ENCODE assay signal across 7 mouse cellular contexts in the genomic region with DNA sequence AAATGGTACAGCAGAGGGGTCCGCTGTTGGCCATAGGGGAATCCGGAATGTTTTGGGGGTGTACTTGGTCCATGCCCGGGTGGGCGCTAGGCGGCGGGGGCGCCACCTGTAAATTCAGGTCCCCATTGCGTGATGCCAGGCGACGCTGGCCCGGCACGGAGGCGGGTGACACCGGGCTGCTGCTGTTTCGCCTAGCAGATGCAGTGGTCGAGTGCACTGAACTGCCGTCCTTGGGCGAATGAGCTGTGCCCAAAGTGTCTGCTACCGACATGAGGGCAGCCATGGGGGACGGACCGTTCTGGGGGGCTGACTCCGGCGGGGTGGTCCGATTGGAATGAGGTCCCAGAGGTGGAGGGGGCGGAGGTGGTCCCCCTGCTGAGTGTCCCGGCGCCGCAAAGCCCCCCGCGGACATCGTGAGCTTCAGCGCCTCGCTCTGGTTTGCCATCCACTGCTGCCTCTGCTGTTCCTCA. TPM values are rescaled to one million over a fixed set of nuclear protein-coding genes. Genes with fewer than 3 reads are reported as not detected.
DNase-seq lines count a peak whose midpoint lies in the region; ATAC-seq and TF ChIP-seq lines count a peak whose summit lies in the region.

No protein-coding gene starts in this region.

- H3K9me3 ChIP-seq in neural tube, embryonic 11.5 days (ENCODE audit: control insufficient read depth, low read length), result no peaks in the 10 kb centered on the region
- H3K9me3 ChIP-seq in embryonic facial prominence, embryonic 14.5 days (ENCODE audit: control insufficient read depth, low read length), result no peaks in the 10 kb centered on the region
- H3K9me3 ChIP-seq in intestine, postnatal 0 days (ENCODE audit: control insufficient read depth), result no peaks in the 10 kb centered on the region
- no peaks in the 10 kb centered on the region for H3K9me3 ChIP-seq in midbrain, embryonic 15.5 days

- no peak for TF ChIP-seq CTCF in intestine, postnatal 0 days (IDR thresholded peaks at IDR 0.05; ENCODE audit: low read depth)

- no peak for DNase-seq in neural tube, embryonic 11.5 days (ENCODE audit: low spot score)
- DNase-seq in neural tube, embryonic 10.5 days (ENCODE audit: extremely low spot score, low spot score), result no peak
- no peak for DNase-seq in embryonic facial prominence, embryonic 14.5 days (ENCODE audit: low spot score)
- DNase-seq in embryo, embryonic 10.5 days (ENCODE audit: low spot score), result no peak

- H3K27me3 ChIP-seq in neural tube, embryonic 11.5 days (ENCODE audit: control insufficient read depth, insufficient read depth, low read length), result peaks cover 11% of the 10 kb centered on the region; the same call in 1 of the 2 replicates
- H3K27me3 ChIP-seq in embryonic facial prominence, embryonic 14.5 days (replicated peaks; ENCODE audit: control insufficient read depth, insufficient read depth, low read length), result 0 out of 2 replicates have a peak, but pooled peaks cover 3% of the 10 kb centered on the region
- peaks cover 11% of the 10 kb centered on the region for H3K27me3 ChIP-seq in intestine, postnatal 0 days (replicated peaks; ENCODE audit: control insufficient read depth, insufficient read depth, low read length)
- no peaks in the 10 kb centered on the region for H3K27me3 ChIP-seq in midbrain, embryonic 15.5 days (replicated peaks)

- H3K4me1 ChIP-seq in neural tube, embryonic 11.5 days (ENCODE audit: control insufficient read depth, insufficient read depth, low read length), result peaks cover 14% of the 10 kb centered on the region; the same call in 1 of the 2 replicates
- H3K4me1 ChIP-seq in embryonic facial prominence, embryonic 14.5 days (ENCODE audit: control insufficient read depth, insufficient read depth, low read length), result peaks cover 23% of the 10 kb centered on the region
- peaks cover 7% of the 10 kb centered on the region; the same call in 1 of the 2 replicates for H3K4me1 ChIP-seq in intestine, postnatal 0 days (replicated peaks; ENCODE audit: control insufficient read depth, insufficient read depth, low read length)
- peaks cover 46% of the 10 kb centered on the region for H3K4me1 ChIP-seq in midbrain, embryonic 15.5 days

- H3K4me2 ChIP-seq in neural tube, embryonic 11.5 days (ENCODE audit: low read depth), result peak overlapping the region; percentile 98
- H3K4me2 ChIP-seq in embryonic facial prominence, embryonic 14.5 days (ENCODE audit: low read depth, low read length), result peak overlapping the region; percentile 98
- peak overlapping the region; percentile 98 for H3K4me2 ChIP-seq in intestine, postnatal 0 days (replicated peaks; ENCODE audit: low read depth)
- peak overlapping the region; percentile 83 for H3K4me2 ChIP-seq in midbrain, embryonic 15.5 days

- no peak for ATAC-seq in neural tube, embryonic 11.5 days (ENCODE audit: insufficient read depth, low FRiP score, low TSS enrichment)
- ATAC-seq in embryonic facial prominence, embryonic 14.5 days (ENCODE audit: low read depth), result no peak
- no peak for ATAC-seq in intestine, postnatal 0 days
- ATAC-seq in midbrain, embryonic 15.5 days (replicated peaks), result no peak
- ATAC-seq in erythroid progenitor cell, adult 5-6 weeks (replicated peaks; ENCODE audit: low FRiP score, poor library complexity, severe bottlenecking), result no peak; the same call in 1 of the 2 replicates

- 6% methylated on average over 33 of the region's 33 CpGs for WGBS in neural tube, embryonic 11.5 days
- WGBS in embryonic facial prominence, embryonic 14.5 days, result 7% methylated on average over 21 of the region's 33 CpGs
- 29% methylated on average over 33 of the region's 33 CpGs for WGBS in intestine, postnatal 0 days
- WGBS in midbrain, embryonic 15.5 days, result 1% methylated on average over 33 of the region's 33 CpGs

- H3K27ac ChIP-seq in neural tube, embryonic 11.5 days (ENCODE audit: low read depth, low read length), result no peak overlapping the region
- peak overlapping the region; percentile 100 for H3K27ac ChIP-seq in embryonic facial prominence, embryonic 14.5 days (replicated peaks; ENCODE audit: low read depth, low read length)
- H3K27ac ChIP-seq in intestine, postnatal 0 days (ENCODE audit: low read depth, low read length), result no peak overlapping the region
- H3K27ac ChIP-seq in midbrain, embryonic 15.5 days, result peak overlapping the region; percentile 100

- H3K4me3 ChIP-seq in neural tube, embryonic 11.5 days (ENCODE audit: low read depth, low read length), result peak overlapping the region; percentile 77
- H3K4me3 ChIP-seq in embryonic facial prominence, embryonic 14.5 days (ENCODE audit: low read depth, low read length), result peak overlapping the region; percentile 73
- H3K4me3 ChIP-seq in intestine, postnatal 0 days (ENCODE audit: low read depth, low read length), result peak overlapping the region; percentile 80
- H3K4me3 ChIP-seq in midbrain, embryonic 15.5 days, result peak overlapping the region; percentile 85

- peak overlapping the region; percentile 90 for H3K9ac ChIP-seq in neural tube, embryonic 11.5 days (ENCODE audit: low read length)
- H3K9ac ChIP-seq in embryonic facial prominence, embryonic 14.5 days (ENCODE audit: low read depth, low read length), result peak overlapping the region; percentile 92
- H3K9ac ChIP-seq in intestine, postnatal 0 days (ENCODE audit: low read depth, low read length), result peak overlapping the region; percentile 82
- peak overlapping the region; percentile 92 for H3K9ac ChIP-seq in midbrain, embryonic 15.5 days

- H3K36me3 ChIP-seq in neural tube, embryonic 11.5 days (ENCODE audit: control insufficient read depth, insufficient read depth, low read length), result no peaks in the 10 kb centered on the region
- H3K36me3 ChIP-seq in embryonic facial prominence, embryonic 14.5 days (ENCODE audit: control insufficient read depth, insufficient read depth, low read length), result peaks cover 11% of the 10 kb centered on the region
- no peaks in the 10 kb centered on the region for H3K36me3 ChIP-seq in intestine, postnatal 0 days (ENCODE audit: control insufficient read depth, insufficient read depth)
- no peaks in the 10 kb centered on the region for H3K36me3 ChIP-seq in midbrain, embryonic 15.5 days (replicated peaks)

RNA-seq across cellular contexts. Expression of a gene that starts 2.8 kb away (rescaled TPM):
- 19.4 and 20.6 TPM in 2 replicates for polyA plus RNA-seq in neural tube, embryonic 11.5 days (2014; fragmentation: Nextera tagmentation; extraction: Ambion mirVana)
- polyA plus RNA-seq in embryonic facial prominence, embryonic 14.5 days (2014; fragmentation: Nextera tagmentation; extraction: Ambion mirVana), result 33.5 and 33.8 TPM in 2 replicates
- 10.0 and 10.7 TPM in 2 replicates for polyA plus RNA-seq in intestine, postnatal 0 days (2015; fragmentation: Nextera tagmentation; extraction: Ambion mirVana)
- 94.3 and 98.5 TPM in 2 replicates for polyA plus RNA-seq in midbrain, embryonic 15.5 days (2015; fragmentation: Nextera tagmentation; extraction: Ambion mirVana)
- total RNA-seq in erythroid progenitor cell, adult 5-6 weeks (2015; ENCODE audit: low replicate concordance), result 0.72 and 2.5 TPM in 2 replicates
- total RNA-seq in erythroid progenitor cell, adult 5-6 weeks (2017; ENCODE audit: low replicate concordance), result 0.53 and 1.5 TPM in 2 replicates

Comparison
In these comparisons a context has a peak if more than half of its experiments do, and no peak if none do; other contexts are left out.
1. H3K27ac ChIP-seq: peak in embryonic facial prominence, embryonic 14.5 days (single experiment) and midbrain, embryonic 15.5 days (single experiment); none in neural tube, embryonic 11.5 days (single experiment) and intestine, postnatal 0 days (single experiment).
2. Peak in every context shown above with its lines, with median percentiles within 50 percentile points of each other: H3K4me2 ChIP-seq, H3K4me3 ChIP-seq and H3K9ac ChIP-seq.